Mouse (Mus musculus): ENCODE results near the gene 4930470P17Rik. TPM values are rescaled to one million over a fixed set of nuclear protein-coding genes. Genes with fewer than 3 reads are reported as not detected.
"Not testable (repeated sequence)": the region's sequence is repeated elsewhere in the genome, so short reads cannot be mapped to it uniquely, and the experiment has no call there.

4930470P17Rik gene
- total RNA-seq (2017) = not detected in 2 replicates

- no peak for ATAC-seq (ENCODE audit: extremely low read depth, insufficient number of reproducible peaks, low FRiP score, poor library complexity, severe bottlenecking)
Measured at GRCm38 (mm10) chr2:170601917-170602316, at the start of gene 4930470P17Rik. Gene 4930470P17Rik, minus strand, starts transcription at chr2:170602017.

GRCm38 (mm10) chr2:170651483-170651882 is 49.7 kb upstream of the 4930470P17Rik start:
- no peak for ATAC-seq (ENCODE audit: extremely low read depth, insufficient number of reproducible peaks, low FRiP score, poor library complexity, severe bottlenecking)

GRCm38 (mm10) chr2:170648542-170648941 is 46.7 kb upstream of the 4930470P17Rik start:
- ATAC-seq (ENCODE audit: extremely low read depth, insufficient number of reproducible peaks, low FRiP score, poor library complexity, severe bottlenecking) = no peak

GRCm38 (mm10) chr2:170646201-170646600 is 44.4 kb upstream of the 4930470P17Rik start:
- no peak for ATAC-seq (ENCODE audit: extremely low read depth, insufficient number of reproducible peaks, low FRiP score, poor library complexity, severe bottlenecking)

- ATAC-seq (ENCODE audit: extremely low read depth, insufficient number of reproducible peaks, low FRiP score, poor library complexity, severe bottlenecking) = no peak
Measured at GRCm38 (mm10) chr2:170642338-170642806, 40.6 kb upstream of the 4930470P17Rik start.

GRCm38 (mm10) chr2:170640281-170640680 is 38.5 kb upstream of the 4930470P17Rik start:
- no peak for ATAC-seq (ENCODE audit: extremely low read depth, insufficient number of reproducible peaks, low FRiP score, poor library complexity, severe bottlenecking)

GRCm38 (mm10) chr2:170638746-170639145 is 36.9 kb upstream of the 4930470P17Rik start:
- no peak for ATAC-seq (ENCODE audit: extremely low read depth, insufficient number of reproducible peaks, low FRiP score, poor library complexity, severe bottlenecking)

DNA sequence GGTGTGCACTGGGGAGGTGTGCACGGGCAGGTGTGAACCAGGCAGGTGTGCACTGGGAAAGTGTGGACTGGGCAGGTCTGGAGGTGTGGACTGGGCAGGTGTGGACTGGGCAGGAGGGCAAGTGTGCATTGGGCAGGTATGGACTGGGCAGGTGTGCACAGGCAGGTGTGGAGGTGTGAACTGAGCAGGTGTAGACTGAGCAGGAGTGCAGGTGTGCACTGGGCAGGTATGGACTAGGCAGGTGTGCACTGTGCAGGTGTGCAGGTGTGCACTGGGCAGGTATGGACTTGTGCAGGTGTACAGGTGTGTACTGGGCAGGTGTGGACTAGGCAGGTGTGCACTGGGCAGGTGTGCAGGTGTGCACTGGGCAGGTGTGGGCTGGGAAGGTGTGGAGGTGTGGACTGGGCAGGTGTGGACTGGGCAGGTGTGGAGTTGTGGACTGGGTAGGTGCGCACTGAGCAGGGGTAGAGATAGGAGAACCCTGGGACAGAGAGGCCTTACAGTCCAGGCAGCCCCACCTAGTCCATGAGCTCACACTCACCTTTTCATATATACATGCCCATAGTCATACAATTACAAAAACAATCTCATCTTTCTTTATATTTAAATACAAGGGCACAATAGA is 31.3 kb upstream of the 4930470P17Rik start:
- no peak for ATAC-seq (ENCODE audit: extremely low read depth, insufficient number of reproducible peaks, low FRiP score, poor library complexity, severe bottlenecking)

DNA sequence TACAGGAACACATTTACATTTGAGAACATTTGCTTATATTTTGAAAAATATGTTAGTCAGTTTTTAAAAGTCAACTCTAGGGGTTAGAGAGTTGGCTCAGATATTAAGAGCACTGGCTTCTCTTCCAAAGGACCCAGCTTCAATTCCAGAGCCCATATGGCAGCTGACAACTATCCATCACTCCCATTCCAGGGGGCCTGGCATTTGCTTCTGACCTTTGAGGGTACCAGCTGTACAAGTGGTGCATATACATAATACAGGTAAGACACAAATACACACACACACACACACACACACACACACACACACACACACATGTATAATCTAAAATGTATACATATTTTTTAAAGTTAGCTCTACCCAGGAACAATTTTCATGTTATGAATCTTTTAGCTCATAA is 30.6 kb upstream of the 4930470P17Rik start:
- ATAC-seq (ENCODE audit: extremely low read depth, insufficient number of reproducible peaks, low FRiP score, poor library complexity, severe bottlenecking) = no peak

GRCm38 (mm10) chr2:170631375-170631774 is 29.6 kb upstream of the 4930470P17Rik start:
- ATAC-seq (ENCODE audit: extremely low read depth, insufficient number of reproducible peaks, low FRiP score, poor library complexity, severe bottlenecking) = no peak

GRCm38 (mm10) chr2:170630553-170630952 is 28.7 kb upstream of the 4930470P17Rik start:
- no peak for ATAC-seq (ENCODE audit: extremely low read depth, insufficient number of reproducible peaks, low FRiP score, poor library complexity, severe bottlenecking)

DNA sequence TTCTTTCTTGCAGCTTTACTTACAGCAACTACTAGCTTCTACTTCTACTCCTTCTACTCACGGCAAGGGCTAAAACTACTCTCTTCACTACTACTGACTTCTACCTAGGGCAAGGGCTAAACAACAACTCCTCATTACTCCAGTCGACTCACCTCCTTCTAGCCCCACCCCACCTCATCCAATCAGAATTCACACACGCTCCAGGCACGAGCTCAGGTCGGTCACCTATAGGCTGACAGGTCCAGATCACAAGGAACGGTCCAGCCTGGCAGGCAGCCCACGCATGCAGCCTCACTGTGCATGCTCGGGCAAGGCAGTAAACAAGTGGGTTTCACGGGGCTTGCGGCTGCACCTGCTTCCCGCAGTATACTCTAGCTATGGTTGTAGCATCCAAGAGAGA is 26.2 kb upstream of the 4930470P17Rik start:
- ATAC-seq (ENCODE audit: extremely low read depth, insufficient number of reproducible peaks, low FRiP score, poor library complexity, severe bottlenecking) = not testable (repeated sequence)

DNA sequence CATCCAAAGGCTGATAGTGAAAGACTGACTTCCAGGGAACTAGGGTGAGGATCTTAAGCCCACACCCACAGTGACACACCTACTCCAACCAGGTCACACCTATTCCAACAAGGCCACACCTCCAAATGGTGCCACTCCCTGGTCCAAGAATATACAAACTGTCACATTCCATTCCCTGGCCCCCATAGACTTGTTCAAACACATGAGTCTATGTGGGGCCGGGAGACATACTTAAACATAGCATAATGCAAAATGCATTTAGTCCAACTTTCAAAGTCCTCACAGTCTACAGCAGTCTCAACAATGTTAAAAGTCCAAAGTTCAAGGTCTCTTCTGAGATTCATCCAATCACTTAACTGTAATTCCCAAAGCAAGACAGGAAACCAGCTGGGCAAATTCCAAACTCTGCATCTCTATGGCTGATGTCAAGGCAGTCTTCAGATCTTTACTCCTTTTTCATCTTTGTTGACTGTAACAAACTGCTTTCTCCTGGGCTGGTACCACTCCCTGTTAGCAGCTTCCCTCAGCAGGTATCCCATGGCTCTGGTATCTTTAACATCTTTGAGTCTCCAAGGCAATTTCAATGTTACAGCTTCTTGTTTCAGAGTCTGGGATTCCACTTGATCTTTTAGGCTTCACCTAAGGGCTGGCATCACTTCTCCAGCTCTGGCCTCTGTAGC is 22.5 kb upstream of the 4930470P17Rik start:
- ATAC-seq (ENCODE audit: extremely low read depth, insufficient number of reproducible peaks, low FRiP score, poor library complexity, severe bottlenecking) = not testable (repeated sequence)

GRCm38 (mm10) chr2:170622985-170623384 is 21.2 kb upstream of the 4930470P17Rik start:
- ATAC-seq (ENCODE audit: extremely low read depth, insufficient number of reproducible peaks, low FRiP score, poor library complexity, severe bottlenecking) = no peak

GRCm38 (mm10) chr2:170618862-170619492 is 17.2 kb upstream of the 4930470P17Rik start:
- no peak for ATAC-seq (ENCODE audit: extremely low read depth, insufficient number of reproducible peaks, low FRiP score, poor library complexity, severe bottlenecking)

DNA sequence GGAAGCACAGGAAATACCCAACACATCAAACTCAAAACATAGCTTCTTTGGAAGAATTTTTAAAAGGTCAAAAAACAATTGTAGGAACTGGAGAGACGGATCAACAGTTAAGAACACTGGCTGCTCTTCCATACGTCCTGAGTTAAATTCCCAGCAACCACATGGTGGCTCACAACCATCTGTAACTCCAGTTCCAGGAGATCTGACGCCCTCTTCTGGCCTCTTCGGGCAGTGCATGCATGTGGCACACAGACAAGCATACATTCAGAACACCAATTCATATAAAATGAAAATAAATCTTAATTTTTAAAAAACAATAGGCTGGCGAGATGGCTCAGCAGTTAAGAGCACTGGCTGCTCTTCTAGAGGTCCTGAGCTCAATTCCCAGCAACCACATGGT is 10.0 kb upstream of the 4930470P17Rik start:
- not testable (repeated sequence) for ATAC-seq (ENCODE audit: extremely low read depth, insufficient number of reproducible peaks, low FRiP score, poor library complexity, severe bottlenecking)

DNA sequence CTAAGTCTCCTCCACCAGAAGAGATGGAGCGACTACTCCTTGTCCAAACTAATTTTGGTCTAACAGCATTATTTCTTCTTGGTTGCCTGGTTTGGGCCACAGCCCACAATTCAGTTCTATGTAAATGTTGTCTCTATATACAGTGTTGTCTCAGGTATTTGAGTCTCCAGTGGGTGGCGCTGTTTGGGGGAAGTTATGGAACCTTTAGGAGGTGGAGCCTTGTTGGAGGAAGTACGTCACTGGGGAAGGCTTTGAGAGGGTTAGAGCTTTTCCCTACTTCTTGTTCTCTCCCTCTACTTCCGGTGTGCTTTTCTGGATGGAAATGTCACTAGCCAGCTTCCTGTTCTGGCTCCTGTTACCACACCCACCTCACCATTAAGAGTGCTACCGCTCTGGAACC is 646 bp downstream of the 4930470P17Rik start:
- ATAC-seq (ENCODE audit: extremely low read depth, insufficient number of reproducible peaks, low FRiP score, poor library complexity, severe bottlenecking) = no peak

- no peak for ATAC-seq (ENCODE audit: extremely low read depth, insufficient number of reproducible peaks, low FRiP score, poor library complexity, severe bottlenecking)
Measured at GRCm38 (mm10) chr2:170597586-170597985, 4.2 kb downstream of the 4930470P17Rik start.

DNA sequence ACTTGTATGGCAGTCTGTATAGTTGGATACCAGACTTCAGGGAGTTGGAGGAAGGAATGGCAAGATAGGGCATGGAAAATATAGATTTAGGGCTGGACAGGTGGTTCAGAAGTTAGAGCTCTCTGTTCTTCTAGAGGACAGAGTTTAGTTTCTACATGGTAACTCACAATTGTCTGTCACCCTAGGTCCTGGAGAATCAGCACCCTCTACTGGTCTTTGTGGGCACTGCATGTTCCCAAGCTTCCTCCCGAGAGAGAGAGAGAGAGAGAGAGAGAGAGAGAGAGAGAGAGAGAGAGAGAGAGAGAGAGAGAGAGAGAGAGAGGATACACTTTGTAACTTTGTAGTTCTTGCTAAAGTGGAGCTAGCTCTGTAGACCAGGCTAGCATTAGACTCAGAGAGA is 5.1 kb downstream of the 4930470P17Rik start:
- no peak for ATAC-seq (ENCODE audit: extremely low read depth, insufficient number of reproducible peaks, low FRiP score, poor library complexity, severe bottlenecking)

- ATAC-seq (ENCODE audit: extremely low read depth, insufficient number of reproducible peaks, low FRiP score, poor library complexity, severe bottlenecking) = no peak
Measured at GRCm38 (mm10) chr2:170592161-170592560, 9.7 kb downstream of the 4930470P17Rik start.
